Mouse (Mus musculus) embryonic fibroblast, embryonic 13.5 days (primary cell): ENCODE results near the gene Cyp26b1.

ENCODE experiments used
- CTCF ChIP-seq: IDR thresholded peaks from 2 replicates; pipeline ENCODE4 v1.5.1; 2011; ENCODE audit warnings: mild to moderate bottlenecking, control low read depth, low read length, moderate library complexity, borderline replicate concordance; ENCODE audit not compliant: insufficient read depth
- POLR2A ChIP-seq: IDR thresholded peaks from 2 replicates; pipeline ENCODE4 v1.6.1; 2011; ENCODE audit warnings: low read depth, mild to moderate bottlenecking, control low read depth, low read length, moderate library complexity

DNA sequence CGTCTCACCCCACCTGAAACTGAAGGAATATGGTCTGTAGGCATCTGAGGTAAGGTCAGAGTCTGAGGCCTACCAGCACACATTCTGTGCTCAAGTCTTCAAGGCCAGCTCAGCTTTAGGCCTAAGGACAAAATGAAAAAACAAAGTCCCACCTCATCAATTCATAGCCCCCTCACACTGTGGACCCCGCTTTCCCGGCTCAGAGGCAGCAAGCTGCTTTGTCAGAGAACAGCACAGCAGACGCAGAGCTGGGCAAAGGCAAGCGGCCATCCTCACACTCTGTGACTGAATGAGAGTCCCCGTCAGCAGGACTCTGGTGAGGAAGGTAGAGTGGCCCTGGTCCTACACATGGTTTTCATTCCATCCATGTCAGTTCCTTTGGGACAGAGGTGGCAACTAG is 25.5 kb upstream of the Cyp26b1 start:
- TF ChIP-seq CTCF (no peak), POLR2A (no peak)
